Mouse (Mus musculus) macrophage (primary cell): ENCODE measurements around the gene Ran. TPM values are rescaled to one million over a fixed set of nuclear protein-coding genes. Genes with fewer than 3 reads are reported as not detected.

Source experiments
- H3K27ac ChIP-seq: fragments of 350-480 bp; formaldehyde crosslinking; 2 replicates; pipeline ENCODE4 v1.9.0; 2021
- H3K36me3 ChIP-seq: fragments of 350-480 bp; formaldehyde crosslinking; 2 replicates; pipeline ENCODE4 v1.9.0; 2021; ENCODE audit errors: inconsistent target
- H3K4me3 ChIP-seq: fragments of 350-480 bp; formaldehyde crosslinking; 2 replicates; pipeline ENCODE4 v1.9.0; 2021; ENCODE audit errors: inconsistent target
- H3K79me2 ChIP-seq: fragments of 350-480 bp; formaldehyde crosslinking; 2 replicates; pipeline ENCODE4 v1.9.0; 2021; ENCODE audit errors: inconsistent target
- WGBS: methylation state at CpG from one replicate; pipeline ENCODE4 v1.1.7; 2026; ENCODE audit warnings: inconsistent platforms; ENCODE audit not compliant: missing documents; 5-methylcytosine and 5-hydroxymethylcytosine counted together
- polyA plus RNA-seq: library from polyadenylated mRNA; stranded (reverse); fragments of 250-400 nt; gene quantifications from 3 replicates; pipeline ENCODE4 v1.2.4, GENCODE M21; 2018; ENCODE audit warnings: inconsistent platforms

Ran gene
- polyA plus RNA-seq, 1 experiment from 2014 or later = 57.8 TPM

- 69% methylated on average over 17 of the region's 18 CpGs for WGBS
- Histone ChIP-seq H3K4me3 (peak overlapping the region; percentile 5; the same call in 1 of the 2 replicates), H3K27ac (no peak overlapping the region; the same call in 1 of the 2 replicates), H3K36me3 (peaks cover 6% of the 10 kb centered on the region; the same call in 1 of the 2 replicates), H3K79me2 (peaks cover 61% of the 10 kb centered on the region)
These were observed 13.7 kb upstream of the Ran start for GRCm38 (mm10) chr5:129006031-129006788.

- Histone ChIP-seq H3K4me3 (peak overlapping the region; percentile 97), H3K27ac (peak overlapping the region; percentile 73), H3K79me2 (peaks cover 51% of the 10 kb centered on the region), H3K36me3 (peaks cover 6% of the 10 kb centered on the region; the same call in 1 of the 2 replicates)
- WGBS = 77% methylated on average over 14 of the region's 14 CpGs
These were observed 12.5 kb upstream of the Ran start for GRCm38 (mm10) chr5:129007105-129007957.

- peak overlapping the region; percentile 97 for H3K4me3 ChIP-seq
- H3K27ac ChIP-seq = peak overlapping the region; percentile 73
- WGBS = 0% methylated on average over 18 of the region's 18 CpGs
These were observed 11.9 kb upstream of the Ran start for GRCm38 (mm10) chr5:129008008-129008407.

GRCm38 (mm10) chr5:129008412-129008826 is 11.4 kb upstream of the Ran start, which contains the start of gene Stx2:
Stx2 (minus strand) TSS chr5:129008574.
- H3K4me3 ChIP-seq = peak within 1 kb of the TSS; percentile 97
- peak within 1 kb of the TSS; percentile 73 for H3K27ac ChIP-seq
- under 1% methylated on average over 39 of the region's 39 CpGs for WGBS
- H3K36me3 ChIP-seq = peaks cover 6% of the 10 kb centered on the region; the same call in 1 of the 2 replicates
- H3K79me2 ChIP-seq = peaks cover 48% of the 10 kb centered on the region

More at GRCm38 (mm10) chr5:129008008-129008407, 11.9 kb upstream of the Ran start:
- Histone ChIP-seq H3K36me3 (peaks cover 6% of the 10 kb centered on the region; the same call in 1 of the 2 replicates), H3K79me2 (peaks cover 51% of the 10 kb centered on the region)

- H3K79me2 ChIP-seq = peaks cover 36% of the 10 kb centered on the region
- H3K4me3 ChIP-seq = no peak overlapping the region
- WGBS = 17% methylated on average over 3 of the region's 3 CpGs
- peak overlapping the region; percentile 18; the same call in 1 of the 2 replicates for H3K27ac ChIP-seq
- peaks cover 6% of the 10 kb centered on the region; the same call in 1 of the 2 replicates for H3K36me3 ChIP-seq
These were observed 10.3 kb upstream of the Ran start for GRCm38 (mm10) chr5:129009577-129009976.

GRCm38 (mm10) chr5:129010937-129011336 is 8.9 kb upstream of the Ran start:
- 95% methylated on average over 2 of the region's 2 CpGs for WGBS
- H3K27ac ChIP-seq = no peak overlapping the region
- no peaks in the 10 kb centered on the region for H3K36me3 ChIP-seq
- no peak overlapping the region for H3K4me3 ChIP-seq
- H3K79me2 ChIP-seq = peaks cover 23% of the 10 kb centered on the region

- Histone ChIP-seq H3K27ac (no peak overlapping the region), H3K4me3 (no peak overlapping the region), H3K36me3 (no peaks in the 10 kb centered on the region), H3K79me2 (no peaks in the 10 kb centered on the region)
- 90% methylated on average over 3 of the region's 3 CpGs for WGBS
These were observed 4.8 kb upstream of the Ran start for GRCm38 (mm10) chr5:129015020-129015419.

GRCm38 (mm10) chr5:129015540-129015939 is 4.3 kb upstream of the Ran start:
- no peaks in the 10 kb centered on the region for H3K79me2 ChIP-seq
- no peaks in the 10 kb centered on the region for H3K36me3 ChIP-seq
- H3K4me3 ChIP-seq = no peak overlapping the region
- no peak overlapping the region for H3K27ac ChIP-seq
- 96% methylated on average over 5 of the region's 5 CpGs for WGBS

GRCm38 (mm10) chr5:129016370-129016769 is 3.5 kb upstream of the Ran start:
- Histone ChIP-seq H3K27ac (no peak overlapping the region), H3K36me3 (no peaks in the 10 kb centered on the region), H3K79me2 (peaks cover 8% of the 10 kb centered on the region), H3K4me3 (no peak overlapping the region)
- 81% methylated on average over 2 of the region's 3 CpGs for WGBS

- peaks cover 21% of the 10 kb centered on the region for H3K79me2 ChIP-seq
- peak overlapping the region; percentile 20; the same call in 1 of the 2 replicates for H3K4me3 ChIP-seq
- H3K27ac ChIP-seq = peak overlapping the region; percentile 53
- WGBS = 92% methylated on average over 13 of the region's 13 CpGs
- peaks cover 4% of the 10 kb centered on the region; the same call in 1 of the 2 replicates for H3K36me3 ChIP-seq
These were observed 933 bp upstream of the Ran start for GRCm38 (mm10) chr5:129018782-129019489.

GRCm38 (mm10) chr5:129020300-129020668 is 415 bp downstream of the Ran start:
- Histone ChIP-seq H3K36me3 (peaks cover 4% of the 10 kb centered on the region; the same call in 1 of the 2 replicates), H3K4me3 (peak overlapping the region; percentile 60), H3K27ac (peak overlapping the region; percentile 57; the same call in 1 of the 2 replicates), H3K79me2 (peaks cover 21% of the 10 kb centered on the region)
- WGBS = 2% methylated on average over 56 of the region's 56 CpGs

- Histone ChIP-seq H3K79me2 (peaks cover 21% of the 10 kb centered on the region), H3K27ac (peak overlapping the region; percentile 57), H3K4me3 (peak overlapping the region; percentile 60), H3K36me3 (peaks cover 4% of the 10 kb centered on the region; the same call in 1 of the 2 replicates)
- under 1% methylated on average over 28 of the region's 28 CpGs for WGBS
These were observed 862 bp downstream of the Ran start for GRCm38 (mm10) chr5:129020731-129021130.

GRCm38 (mm10) chr5:129025048-129025447 is 5.2 kb downstream of the Ran start:
- H3K27ac ChIP-seq = no peak overlapping the region
- H3K36me3 ChIP-seq = peaks cover 4% of the 10 kb centered on the region; the same call in 1 of the 2 replicates
- 53% methylated on average over 2 of the region's 2 CpGs for WGBS
- H3K79me2 ChIP-seq = peaks cover 21% of the 10 kb centered on the region
- no peak overlapping the region for H3K4me3 ChIP-seq

GRCm38 (mm10) chr5:129025725-129026124 is 5.9 kb downstream of the Ran start:
- peaks cover 4% of the 10 kb centered on the region; the same call in 1 of the 2 replicates for H3K36me3 ChIP-seq
- peaks cover 20% of the 10 kb centered on the region for H3K79me2 ChIP-seq
- no peak overlapping the region for H3K27ac ChIP-seq
- WGBS = 88% methylated on average over 2 of the region's 2 CpGs
- no peak overlapping the region for H3K4me3 ChIP-seq
